Mouse (Mus musculus) brain, embryonic 14.5 days (tissue): ENCODE results near the gene Syk.

ENCODE experiments used
- CTCF ChIP-seq: fragments of 200-500 bp; IDR thresholded peaks from 2 replicates; pipeline ENCODE4 v1.5.1; 2012; ENCODE audit warnings: inconsistent platforms, mild to moderate bottlenecking, moderate library complexity, borderline replicate concordance; ENCODE audit not compliant: insufficient read depth, insufficient read length; ENCODE audit errors: extremely low read depth
- POLR2A ChIP-seq: fragments of 200-500 bp; IDR thresholded peaks from 2 replicates; pipeline ENCODE4 v1.6.1; 2012; ENCODE audit warnings: mild to moderate bottlenecking, inconsistent platforms, borderline replicate concordance; ENCODE audit not compliant: poor library complexity, insufficient read depth, insufficient read length, severe bottlenecking; ENCODE audit errors: extremely low read depth

GRCm38 (mm10) chr13:52577326-52577920 lies 5.5 kb upstream of the Syk start:
- TF ChIP-seq POLR2A (no peak), CTCF (no peak)
